Mouse (Mus musculus): Measurements from ENCODE around the gene Grasp. TPM values are rescaled to one million over a fixed set of nuclear protein-coding genes. Genes with fewer than 3 reads are reported as not detected.
A peak's percentile ranks its signal among the peaks of the same experiment; 100 is the strongest.

The Grasp gene
- total and polyA plus RNA-seq, 3 experiments, result 4.1 to 6.3 TPM; not detected in 1

DNA sequence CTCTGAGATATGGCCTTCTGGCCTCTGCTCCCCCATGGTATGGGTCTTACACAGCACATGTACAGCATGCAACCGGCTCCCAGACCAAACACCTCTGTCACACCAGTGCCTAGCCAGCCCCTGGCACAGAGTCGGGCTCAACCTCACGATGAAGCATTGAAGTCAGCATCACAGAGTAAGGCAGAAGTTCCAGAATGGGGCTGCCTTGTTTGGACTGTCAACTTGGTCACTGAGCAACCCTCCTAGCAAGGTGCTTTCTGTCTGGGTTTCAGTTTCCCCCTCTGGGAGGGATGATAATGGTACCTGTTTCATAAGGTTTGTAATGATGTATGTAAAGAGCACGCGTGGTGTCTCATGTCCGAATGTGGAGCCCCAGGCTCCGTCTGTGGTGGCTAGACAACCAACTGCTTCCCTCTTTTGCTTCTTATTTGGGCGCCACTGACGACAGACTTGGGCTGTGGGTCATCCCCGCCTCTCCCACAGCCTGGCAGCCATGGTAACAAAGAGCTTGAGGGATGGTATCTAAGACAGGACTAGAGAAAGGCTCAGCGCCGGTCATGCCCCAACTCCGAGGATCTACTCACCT, 998 bp upstream of the Grasp start:
- 0 out of 4 replicates have a peak, but pooled peaks of 1 of the 2 experiments have one; percentile 8 for TF ChIP-seq POLR2A (IDR thresholded peaks at IDR 0.05; ENCODE audit: control insufficient read depth in 1 of 2, insufficient read depth in 1 of 2, low read depth in 1 of 2, low read length in 2 of 2, poor library complexity in 1 of 2)
- TF ChIP-seq USF1 (IDR thresholded peaks at IDR 0.05; ENCODE audit: low read depth, low read length), result no peak
- TF ChIP-seq ZC3H11A (IDR thresholded peaks at IDR 0.05; ENCODE audit: low read depth, low read length), result no peak
- Histone ChIP-seq H3K27me3 (ENCODE audit: control insufficient read depth in 1 of 2, insufficient read depth in 2 of 2, low read length in 2 of 2) (no peaks in the 10 kb centered on the region), H3K4me1 (ENCODE audit: control insufficient read depth in 1 of 2, insufficient read depth in 2 of 2, low read length in 2 of 2) (peaks cover 4 to 15% of the 10 kb centered on the region in 2 experiments; a peak in 3 of 4 replicates), H3K9ac (ENCODE audit: control insufficient read depth, low read depth, low read length, poor library complexity, severe bottlenecking) (no peak overlapping the region), H3K9me3 (replicated peaks; ENCODE audit: insufficient read depth, low read length) (no peaks in the 10 kb centered on the region), H3K79me2 (ENCODE audit: control insufficient read depth, insufficient read depth, low read length, poor library complexity) (no peaks in the 10 kb centered on the region), H3K4me3 (ENCODE audit: control insufficient read depth in 1 of 2, insufficient read depth in 1 of 2, low read depth in 2 of 2, low read length in 2 of 2) (peak overlapping the region; percentile 1 to 81; a peak in 2 of 4 replicates), H3K27ac (ENCODE audit: control insufficient read depth, low read depth, low read length) (no peak overlapping the region), H3K36me3 (ENCODE audit: control insufficient read depth in 1 of 2, insufficient read depth in 2 of 2, low read length in 2 of 2) (peaks cover 0 to 4% of the 10 kb centered on the region in 2 experiments; a peak in 1 of 4 replicates)
- DNase-seq (ENCODE audit: low read depth, low spot score), result peak; percentile 44

DNA sequence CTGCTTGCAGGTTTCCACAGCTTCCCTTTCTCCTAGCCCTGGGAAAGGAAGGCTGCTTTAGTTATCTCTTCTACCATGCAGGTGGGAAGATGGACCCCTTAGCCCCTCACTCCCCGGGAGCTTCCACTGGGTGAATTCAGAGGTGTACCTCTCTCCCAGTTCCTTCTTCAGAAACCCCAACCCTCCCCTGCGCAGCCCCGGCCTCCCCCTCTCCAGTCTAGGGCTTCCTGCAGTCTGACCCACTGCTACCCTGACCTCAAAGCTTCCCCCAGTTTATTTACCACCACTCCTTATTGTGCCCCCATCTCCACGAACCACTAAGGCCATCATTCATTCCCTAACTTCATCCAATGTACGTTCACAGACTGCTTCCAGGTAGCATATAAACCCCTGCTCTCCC, 392 bp upstream of the Grasp start:
- H3K4me3 ChIP-seq (ENCODE audit: control insufficient read depth in 1 of 2, insufficient read depth in 1 of 2, low read depth in 2 of 2, low read length in 2 of 2), result peak overlapping the region; percentile 75 to 81
- H3K27me3 ChIP-seq (ENCODE audit: control insufficient read depth in 1 of 2, insufficient read depth in 2 of 2, low read length in 2 of 2), result no peaks in the 10 kb centered on the region
- H3K79me2 ChIP-seq (ENCODE audit: control insufficient read depth, insufficient read depth, low read length, poor library complexity), result no peaks in the 10 kb centered on the region
- no peak for DNase-seq (ENCODE audit: low read depth, low spot score)
- no peaks in the 10 kb centered on the region for H3K9me3 ChIP-seq (replicated peaks; ENCODE audit: insufficient read depth, low read length)
- peaks cover 0 to 4% of the 10 kb centered on the region in 2 experiments; a peak in 1 of 4 replicates for H3K36me3 ChIP-seq (ENCODE audit: control insufficient read depth in 1 of 2, insufficient read depth in 2 of 2, low read length in 2 of 2)
- no peak overlapping the region for H3K27ac ChIP-seq (ENCODE audit: control insufficient read depth, low read depth, low read length)
- 0 out of 2 replicates have a peak, but pooled peaks have one; percentile 2 for TF ChIP-seq MAX (IDR thresholded peaks at IDR 0.05; ENCODE audit: low read length)
- no peak for TF ChIP-seq E2F4 (IDR thresholded peaks at IDR 0.05; ENCODE audit: borderline replicate concordance, low read depth, low read length)
- peak overlapping the region; percentile 84 for H3K9ac ChIP-seq (ENCODE audit: control insufficient read depth, low read depth, low read length, poor library complexity, severe bottlenecking)
- H3K4me1 ChIP-seq (ENCODE audit: control insufficient read depth in 1 of 2, insufficient read depth in 2 of 2, low read length in 2 of 2), result peaks cover 4 to 15% of the 10 kb centered on the region in 2 experiments; a peak in 3 of 4 replicates

DNA sequence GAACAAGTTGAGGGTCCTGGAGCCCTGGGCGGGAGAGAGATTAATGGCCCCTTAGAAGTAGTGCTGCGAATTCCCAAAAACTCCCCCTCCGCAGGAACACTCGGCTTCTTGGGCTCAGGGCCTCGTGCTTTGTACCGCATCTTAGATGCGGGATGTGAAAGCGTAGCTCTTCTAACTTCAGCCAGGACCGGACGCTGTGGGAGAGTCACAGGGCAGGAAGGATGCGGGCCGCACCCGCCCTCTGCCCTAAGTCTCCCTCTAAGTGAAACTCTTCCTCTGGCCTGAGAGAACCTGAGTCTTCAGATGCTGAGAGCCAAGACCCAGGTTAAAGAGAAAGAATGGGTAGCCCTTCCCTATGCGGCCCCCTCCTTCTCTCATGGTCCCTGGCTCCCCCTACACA, 989 bp downstream of the Grasp start:
- H3K27ac ChIP-seq (ENCODE audit: control insufficient read depth, low read depth, low read length), result no peak overlapping the region
- peaks cover 4 to 15% of the 10 kb centered on the region in 2 experiments; a peak in 3 of 4 replicates for H3K4me1 ChIP-seq (ENCODE audit: control insufficient read depth in 1 of 2, insufficient read depth in 2 of 2, low read length in 2 of 2)
- DNase-seq (ENCODE audit: low read depth, low spot score), result no peak
- H3K4me3 ChIP-seq (ENCODE audit: control insufficient read depth in 1 of 2, insufficient read depth in 1 of 2, low read depth in 2 of 2, low read length in 2 of 2), result peak overlapping the region; percentile 75 to 81
- H3K36me3 ChIP-seq (ENCODE audit: control insufficient read depth in 1 of 2, insufficient read depth in 2 of 2, low read length in 2 of 2), result peaks cover 0 to 4% of the 10 kb centered on the region in 2 experiments; a peak in 1 of 4 replicates
- H3K79me2 ChIP-seq (ENCODE audit: control insufficient read depth, insufficient read depth, low read length, poor library complexity), result no peaks in the 10 kb centered on the region
- peak overlapping the region; percentile 84 for H3K9ac ChIP-seq (ENCODE audit: control insufficient read depth, low read depth, low read length, poor library complexity, severe bottlenecking)
- H3K9me3 ChIP-seq (replicated peaks; ENCODE audit: insufficient read depth, low read length), result no peaks in the 10 kb centered on the region
- no peak for TF ChIP-seq GATA1 (IDR thresholded peaks at IDR 0.05; ENCODE audit: low read depth, low read length)
- TF ChIP-seq NRF1 (IDR thresholded peaks at IDR 0.05; ENCODE audit: insufficient read depth, low read depth, low read length, poor library complexity, severe bottlenecking), result no peak
- no peak for TF ChIP-seq MAFK (IDR thresholded peaks at IDR 0.05; ENCODE audit: borderline replicate concordance, low read depth, low read length)
- TF ChIP-seq BHLHE40 (IDR thresholded peaks at IDR 0.05; ENCODE audit: borderline replicate concordance, low read depth, low read length), result no peak
- TF ChIP-seq TAL1 (IDR thresholded peaks at IDR 0.05; ENCODE audit: low read length), result no peak
- no peaks in the 10 kb centered on the region for H3K27me3 ChIP-seq (ENCODE audit: control insufficient read depth in 1 of 2, insufficient read depth in 2 of 2, low read length in 2 of 2)
